Mouse (Mus musculus) T-cell, adult 66 days (primary cell): ENCODE measurements around the gene Vcpkmt. TPM values are rescaled to one million over a fixed set of nuclear protein-coding genes. Genes with fewer than 3 reads are reported as not detected.

ENCODE experiments used
- total RNA-seq, 2 experiments: library from RNA; stranded (reverse); gene quantifications; 3 replicates in 1 of 2; 4 replicates in 1 of 2; pipeline ENCODE4 v1.2.4; 2023

Vcpkmt gene
- total RNA-seq: 10 to 100 TPM; 16.6 to 18.4 TPM

DNA sequence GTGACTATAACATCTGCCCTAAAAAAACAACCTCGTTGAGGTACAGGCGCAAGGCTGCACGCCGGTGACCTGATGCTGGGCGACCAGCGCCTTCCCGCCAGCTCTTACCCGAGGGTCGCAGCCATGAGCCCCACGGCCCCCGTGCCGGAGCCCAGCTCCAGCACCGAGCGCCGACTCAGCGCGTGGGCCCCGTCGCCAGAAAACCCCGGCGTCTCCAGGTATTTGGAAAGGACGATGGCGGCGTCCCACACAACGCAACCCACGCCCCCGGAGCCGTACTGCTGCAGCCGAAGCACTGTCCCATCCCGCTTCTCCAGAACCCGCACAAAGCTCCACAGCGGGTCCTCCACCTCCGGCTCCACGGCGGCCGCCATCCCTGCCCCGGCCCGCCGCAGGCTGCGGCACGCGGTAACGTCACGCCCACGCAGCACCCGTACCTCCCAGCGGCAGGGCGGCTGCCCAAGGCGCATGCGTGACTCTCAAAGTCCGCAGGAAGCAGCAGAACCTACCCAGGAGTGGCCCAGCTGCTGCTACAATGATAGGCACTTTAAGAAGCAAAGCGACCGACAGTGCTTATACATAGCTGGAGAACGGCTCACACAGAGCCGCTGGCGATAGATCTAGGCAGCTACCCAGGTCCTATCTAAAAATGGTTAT, at the start of gene Vcpkmt:
Gene Vcpkmt (minus strand): TSS at position 416 of the 657 bp plus-strand sequence.

Other genes with a start within 250 kb of the Vcpkmt start
- 100 to 1,000 TPM in 1 of 2 experiments, 10 to 100 TPM in 1; 99.2 to 103 TPM for gene Nemf, start 225.9 kb downstream of the Vcpkmt start, total RNA-seq
- 100 to 1,000 TPM; 223 TPM for gene Arf6, start 210.9 kb downstream of the Vcpkmt start, total RNA-seq
- 1 to 10 TPM; 2.4 to 3.3 TPM for gene Gm9887, start 210.6 kb downstream of the Vcpkmt start, total RNA-seq
- gene Sos2, start 98.8 kb upstream of the Vcpkmt start, total RNA-seq: 10 to 100 TPM; 33.4 to 37.7 TPM
- 1 to 10 TPM; 7.1 to 8.0 TPM for gene L2hgdh, start 141.8 kb upstream of the Vcpkmt start, total RNA-seq
- 1 to 10 TPM; 5.1 to 9.7 TPM for gene Atp5s, start 141.9 kb upstream of the Vcpkmt start, total RNA-seq
- gene Cdkl1, start 208.2 kb upstream of the Vcpkmt start, total RNA-seq: not detected